Mouse (Mus musculus) testis, adult 2 months (tissue): ENCODE data around the gene Nolc1. TPM values are rescaled to one million over a fixed set of nuclear protein-coding genes. Genes with fewer than 3 reads are reported as not detected.

Source experiments
- H3K27ac ChIP-seq: fragments of 200-500 bp; 2 replicates; pipeline ENCODE4 v1.5.1; 2012; ENCODE audit warnings: low read depth, low read length; ENCODE audit not compliant: control insufficient read depth, insufficient read depth
- H3K27me3 ChIP-seq: fragments of 200-500 bp; 2 replicates; pipeline ENCODE4 v1.6.1; 2012; ENCODE audit warnings: mild to moderate bottlenecking, low read length, moderate library complexity; ENCODE audit not compliant: control insufficient read depth, insufficient read depth
- H3K36me3 ChIP-seq: fragments of 200-500 bp; 2 replicates; pipeline ENCODE4 v1.6.1; 2012; ENCODE audit warnings: mild to moderate bottlenecking, low read length; ENCODE audit not compliant: control insufficient read depth, insufficient read depth
- H3K4me1 ChIP-seq: fragments of 200-500 bp; 2 replicates; pipeline ENCODE4 v1.6.1; 2012; ENCODE audit warnings: low read length; ENCODE audit not compliant: control insufficient read depth, insufficient read depth
- H3K4me3 ChIP-seq: fragments of 200-500 bp; 2 replicates; pipeline ENCODE4 v1.5.1; 2012; ENCODE audit warnings: low read depth, mild to moderate bottlenecking, low read length, moderate library complexity, mixed read lengths; ENCODE audit not compliant: control insufficient read depth
- CTCF ChIP-seq: fragments of 200-500 bp; IDR thresholded peaks from 2 replicates; pipeline ENCODE4 v1.5.1; 2012; ENCODE audit warnings: low read depth, mild to moderate bottlenecking, inconsistent platforms, low read length, moderate library complexity; ENCODE audit not compliant: control insufficient read depth, insufficient read depth, insufficient replicate concordance
- POLR2A ChIP-seq: fragments of 200-500 bp; IDR thresholded peaks from 2 replicates; pipeline ENCODE4 v1.6.1; 2012; ENCODE audit warnings: low read depth, mild to moderate bottlenecking, inconsistent platforms, low read length, moderate library complexity; ENCODE audit not compliant: control insufficient read depth
- polyA plus RNA-seq: library from polyadenylated mRNA; depleted of rRNA; stranded (reverse); fragments of >200 nt; gene quantifications from 2 replicates; pipeline ENCODE4 v1.2.3, GENCODE M21; 2012

Gene Nolc1
- polyA plus RNA-seq, 1 experiment, result 10.8 TPM

- Histone ChIP-seq H3K27ac (peak within 1 kb of the TSS; percentile 95), H3K4me1 (peaks cover 19% of the 10 kb centered on the region), H3K36me3 (no peaks in the 10 kb centered on the region), H3K27me3 (no peaks in the 10 kb centered on the region), H3K4me3 (peak within 1 kb of the TSS; percentile 88)
- TF ChIP-seq POLR2A, result no peak
- TF ChIP-seq CTCF, result no peak
Observed at GRCm38 (mm10) chr19:46044271-46044992, 31.2 kb upstream of the Nolc1 start, which contains the start of gene Pprc1. Gene Pprc1, plus strand, starts transcription at chr19:46044886.

- Histone ChIP-seq H3K27ac (peak within 1 kb of the TSS; percentile 95), H3K4me1 (peaks cover 13% of the 10 kb centered on the region), H3K27me3 (no peaks in the 10 kb centered on the region), H3K36me3 (no peaks in the 10 kb centered on the region), H3K4me3 (peak within 1 kb of the TSS; percentile 88)
- TF ChIP-seq POLR2A, result peak; percentile 49; the same call in 1 of the 2 replicates
- TF ChIP-seq CTCF, result no peak
Observed at GRCm38 (mm10) chr19:46044993-46045695, 30.5 kb upstream of the Nolc1 start, which contains the start of gene Ldb1. Gene Ldb1, minus strand, starts transcription at chr19:46045214.

GRCm38 (mm10) chr19:46045696-46046311 is 29.9 kb upstream of the Nolc1 start:
- Histone ChIP-seq H3K27me3 (no peaks in the 10 kb centered on the region), H3K27ac (peak overlapping the region; percentile 95), H3K36me3 (no peaks in the 10 kb centered on the region), H3K4me1 (peaks cover 13% of the 10 kb centered on the region), H3K4me3 (peak overlapping the region; percentile 88)
- TF ChIP-seq POLR2A (no peak), CTCF (no peak)

- Histone ChIP-seq H3K36me3 (no peaks in the 10 kb centered on the region), H3K27me3 (no peaks in the 10 kb centered on the region), H3K27ac (peak overlapping the region; percentile 18; the same call in 1 of the 2 replicates), H3K4me1 (peaks cover 13% of the 10 kb centered on the region), H3K4me3 (no peak overlapping the region)
- no peak for TF ChIP-seq POLR2A
- no peak for TF ChIP-seq CTCF
Observed at GRCm38 (mm10) chr19:46046621-46047025, 29.0 kb upstream of the Nolc1 start.

GRCm38 (mm10) chr19:46047426-46047825 is 28.2 kb upstream of the Nolc1 start:
- H3K4me3 ChIP-seq, result no peak overlapping the region
- peaks cover 12% of the 10 kb centered on the region for H3K4me1 ChIP-seq
- H3K27me3 ChIP-seq, result no peaks in the 10 kb centered on the region
- no peak for TF ChIP-seq POLR2A
- no peak for TF ChIP-seq CTCF
- no peak overlapping the region for H3K27ac ChIP-seq
- no peaks in the 10 kb centered on the region for H3K36me3 ChIP-seq

GRCm38 (mm10) chr19:46049129-46049528 is 26.5 kb upstream of the Nolc1 start:
- H3K36me3 ChIP-seq, result no peaks in the 10 kb centered on the region
- no peak overlapping the region for H3K4me3 ChIP-seq
- peaks cover 9% of the 10 kb centered on the region for H3K4me1 ChIP-seq
- H3K27ac ChIP-seq, result no peak overlapping the region
- no peaks in the 10 kb centered on the region for H3K27me3 ChIP-seq
- no peak for TF ChIP-seq POLR2A
- TF ChIP-seq CTCF, result no peak

- Histone ChIP-seq H3K27ac (no peak overlapping the region), H3K36me3 (no peaks in the 10 kb centered on the region), H3K27me3 (no peaks in the 10 kb centered on the region), H3K4me1 (peaks cover 6% of the 10 kb centered on the region), H3K4me3 (no peak overlapping the region)
- no peak for TF ChIP-seq CTCF
- TF ChIP-seq POLR2A, result no peak
Observed at GRCm38 (mm10) chr19:46050462-46050861, 25.2 kb upstream of the Nolc1 start.
